Comparison of ENCODE assay signal across 8 mouse cellular contexts in the genomic region with DNA sequence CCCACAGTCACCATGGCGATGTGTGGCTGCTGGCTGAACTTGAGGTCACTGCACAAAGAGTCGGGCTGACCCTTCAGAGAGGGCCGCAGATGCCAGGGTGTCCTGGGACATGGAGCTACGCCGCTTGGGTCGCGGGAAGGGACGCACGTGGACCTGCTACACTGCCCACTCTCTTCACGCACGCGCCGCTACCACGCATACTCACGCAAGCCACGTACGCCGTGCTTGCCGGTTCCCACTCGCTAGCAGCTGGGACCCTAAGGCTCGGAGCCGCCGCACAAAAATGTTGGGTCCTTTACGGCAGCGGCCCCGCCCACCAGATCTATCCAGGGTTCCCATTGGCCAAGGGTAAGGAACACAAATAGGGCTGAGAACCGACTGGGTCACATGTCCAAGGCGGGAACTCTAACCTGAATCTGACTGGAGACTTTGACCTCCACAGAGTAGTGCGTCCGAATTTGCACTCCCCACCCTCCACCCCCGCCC. TPM values are rescaled to one million over a fixed set of nuclear protein-coding genes. Genes with fewer than 3 reads are reported as not detected.
DNase-seq lines count a peak whose midpoint lies in the region; ATAC-seq and TF ChIP-seq lines count a peak whose summit lies in the region.

A gene (minus strand): TSS at position 288 of the 486 bp plus-strand sequence.

- peak; percentile 66 to 73 for DNase-seq in CD8-positive naive resting alpha-beta T cell, adult 2 months (ENCODE audit: low read depth in 2 of 2, low spot score in 2 of 2)
- peak; percentile 85 for DNase-seq in c-Kit-positive CD71-negative TER-119-negative erythroid progenitor cells, embryonic 14.5 days (ENCODE audit: low read depth)
- peak; percentile 92 for DNase-seq in forebrain, embryonic 11.5 days (ENCODE audit: low spot score)
- DNase-seq in kidney, postnatal 36 days, result peak; percentile 95

- no peak for TF ChIP-seq CTCF in testis, adult 2 months (IDR thresholded peaks at IDR 0.05; ENCODE audit: control insufficient read depth, insufficient read depth, insufficient replicate concordance, low read depth, low read length)

- peak within 1 kb of the TSS; percentile 56 for H3K4me3 ChIP-seq in forebrain, embryonic 11.5 days (ENCODE audit: low read depth, low read length)
- peak within 1 kb of the TSS; percentile 72 for H3K4me3 ChIP-seq in heart, embryonic 16.5 days (ENCODE audit: low read length)
- peak within 1 kb of the TSS; percentile 68 for H3K4me3 ChIP-seq in liver, embryonic 15.5 days (replicated peaks)
- H3K4me3 ChIP-seq in neural tube, embryonic 13.5 days, result peak within 1 kb of the TSS; percentile 58
- peak within 1 kb of the TSS; percentile 77 for H3K4me3 ChIP-seq in testis, adult 2 months (ENCODE audit: control insufficient read depth, low read depth, low read length)

- peaks cover 8% of the 10 kb centered on the region; the same call in 1 of the 2 replicates for H3K4me1 ChIP-seq in forebrain, embryonic 11.5 days (replicated peaks; ENCODE audit: control insufficient read depth, insufficient read depth, low read length)
- H3K4me1 ChIP-seq in heart, embryonic 16.5 days (ENCODE audit: control insufficient read depth, insufficient read depth, low read length), result peaks cover 8% of the 10 kb centered on the region
- peaks cover 46% of the 10 kb centered on the region for H3K4me1 ChIP-seq in liver, embryonic 15.5 days (replicated peaks)
- peaks cover 30% of the 10 kb centered on the region for H3K4me1 ChIP-seq in neural tube, embryonic 13.5 days (replicated peaks)
- peaks cover 11% of the 10 kb centered on the region for H3K4me1 ChIP-seq in testis, adult 2 months (ENCODE audit: control insufficient read depth, insufficient read depth, low read length)

- H3K9ac ChIP-seq in forebrain, embryonic 11.5 days (ENCODE audit: low read length), result peak within 1 kb of the TSS; percentile 68
- H3K9ac ChIP-seq in heart, embryonic 16.5 days (ENCODE audit: low read length), result peak within 1 kb of the TSS; percentile 76
- peak within 1 kb of the TSS; percentile 94 for H3K9ac ChIP-seq in liver, embryonic 15.5 days
- peak within 1 kb of the TSS; percentile 77 for H3K9ac ChIP-seq in neural tube, embryonic 13.5 days

- H3K27me3 ChIP-seq in forebrain, embryonic 11.5 days (ENCODE audit: control insufficient read depth, insufficient read depth, low read length), result no peaks in the 10 kb centered on the region
- no peaks in the 10 kb centered on the region for H3K27me3 ChIP-seq in heart, embryonic 16.5 days (ENCODE audit: control insufficient read depth, insufficient read depth, low read length)
- H3K27me3 ChIP-seq in liver, embryonic 15.5 days, result no peaks in the 10 kb centered on the region
- no peaks in the 10 kb centered on the region for H3K27me3 ChIP-seq in neural tube, embryonic 13.5 days
- no peaks in the 10 kb centered on the region for H3K27me3 ChIP-seq in testis, adult 2 months (ENCODE audit: control insufficient read depth, insufficient read depth, low read length)

- H3K27ac ChIP-seq in forebrain, embryonic 11.5 days (ENCODE audit: low read depth, low read length), result peak within 1 kb of the TSS; percentile 12; the same call in 1 of the 2 replicates
- H3K27ac ChIP-seq in heart, embryonic 16.5 days (ENCODE audit: low read length), result 0 out of 2 replicates have a peak within 1 kb of the TSS, but pooled peaks have one; percentile 5
- peak within 1 kb of the TSS; percentile 99 for H3K27ac ChIP-seq in liver, embryonic 15.5 days (replicated peaks)
- H3K27ac ChIP-seq in neural tube, embryonic 13.5 days (replicated peaks), result peak within 1 kb of the TSS; percentile 76
- H3K27ac ChIP-seq in testis, adult 2 months (ENCODE audit: control insufficient read depth, insufficient read depth, low read depth, low read length), result peak within 1 kb of the TSS; percentile 39

- under 1% methylated on average over 31 of the region's 31 CpGs for WGBS in forebrain, embryonic 11.5 days
- WGBS in heart, embryonic 16.5 days, result under 1% methylated on average over 31 of the region's 31 CpGs
- WGBS in liver, embryonic 15.5 days (ENCODE audit: insufficient replicate concordance), result 0% methylated on average over 31 of the region's 31 CpGs
- under 1% methylated on average over 31 of the region's 31 CpGs for WGBS in neural tube, embryonic 13.5 days

- peak; percentile 92 for ATAC-seq in forebrain, embryonic 11.5 days (replicated peaks; ENCODE audit: low FRiP score)
- ATAC-seq in heart, embryonic 16.5 days (replicated peaks; ENCODE audit: extremely low read depth, insufficient read depth, low FRiP score), result peak; percentile 90
- peak; percentile 83 for ATAC-seq in liver, embryonic 15.5 days (ENCODE audit: insufficient read depth)
- ATAC-seq in neural tube, embryonic 13.5 days (ENCODE audit: low read depth), result peak; percentile 93

- peak within 1 kb of the TSS; percentile 98 for H3K4me2 ChIP-seq in forebrain, embryonic 11.5 days (ENCODE audit: low read depth, low read length, severe bottlenecking)
- H3K4me2 ChIP-seq in heart, embryonic 16.5 days (ENCODE audit: low read depth, low read length), result peak within 1 kb of the TSS; percentile 98
- H3K4me2 ChIP-seq in liver, embryonic 15.5 days, result peak within 1 kb of the TSS; percentile 89
- H3K4me2 ChIP-seq in neural tube, embryonic 13.5 days, result peak within 1 kb of the TSS; percentile 100

- peak; percentile 70; the same call in 1 of the 2 replicates for TF ChIP-seq POLR2A in testis, adult 2 months (IDR thresholded peaks at IDR 0.05; ENCODE audit: control insufficient read depth, low read depth, low read length)

- no peaks in the 10 kb centered on the region; the same call in 1 of the 2 replicates for H3K36me3 ChIP-seq in forebrain, embryonic 11.5 days (ENCODE audit: control insufficient read depth, insufficient read depth, low read length)
- H3K36me3 ChIP-seq in heart, embryonic 16.5 days (ENCODE audit: control insufficient read depth, insufficient read depth), result peaks cover 34% of the 10 kb centered on the region
- peaks cover 76% of the 10 kb centered on the region for H3K36me3 ChIP-seq in liver, embryonic 15.5 days (replicated peaks)
- H3K36me3 ChIP-seq in neural tube, embryonic 13.5 days, result peaks cover 70% of the 10 kb centered on the region
- H3K36me3 ChIP-seq in testis, adult 2 months (ENCODE audit: control insufficient read depth, insufficient read depth, low read length), result no peaks in the 10 kb centered on the region

- no peaks in the 10 kb centered on the region for H3K9me3 ChIP-seq in forebrain, embryonic 11.5 days (ENCODE audit: control insufficient read depth, low read length)
- H3K9me3 ChIP-seq in heart, embryonic 16.5 days (replicated peaks; ENCODE audit: control insufficient read depth, low read length), result no peaks in the 10 kb centered on the region
- H3K9me3 ChIP-seq in liver, embryonic 15.5 days (replicated peaks), result no peaks in the 10 kb centered on the region
- no peaks in the 10 kb centered on the region for H3K9me3 ChIP-seq in neural tube, embryonic 13.5 days

RNA-seq across cellular contexts. Expression of the gene that starts here (rescaled TPM):
- 27.4 and 30.2 TPM in 2 replicates for polyA plus RNA-seq in forebrain, embryonic 11.5 days (2014; fragmentation: Nextera tagmentation; extraction: Ambion mirVana)
- polyA plus RNA-seq in heart, embryonic 16.5 days (2015; fragmentation: Nextera tagmentation; extraction: Ambion mirVana), result 15.2 and 16.1 TPM in 2 replicates
- polyA plus RNA-seq in liver, embryonic 15.5 days (2015; fragmentation: Nextera tagmentation; extraction: Ambion mirVana), result 60.5 and 63.3 TPM in 2 replicates
- polyA plus RNA-seq in neural tube, embryonic 13.5 days (2015; fragmentation: Nextera tagmentation; extraction: Ambion mirVana), result 40.3 and 47.8 TPM in 2 replicates
- 34.2 and 36.6 TPM in 2 replicates for polyA plus RNA-seq in testis, adult 2 months (2012; rRNA removed)

Comparison
In these comparisons a context has a peak if more than half of its experiments do, and no peak if none do; other contexts are left out.
1. Peak in every context shown above with its lines: DNase-seq, ATAC-seq, H3K4me3 ChIP-seq and H3K27ac ChIP-seq.
2. H3K27ac ChIP-seq: peak in every context shown above with its lines; median percentile 99 in liver, embryonic 15.5 days; 76 in neural tube, embryonic 13.5 days; 39 in testis, adult 2 months; 12 in forebrain, embryonic 11.5 days; 5 in heart, embryonic 16.5 days.